Mouse (Mus musculus) spleen, adult 18-20 months (tissue): Measurements from ENCODE around the gene 1700029I15Rik.
"Not testable (repeated sequence)": the region's sequence is repeated elsewhere in the genome, so short reads cannot be mapped to it uniquely, and the experiment has no call there.

Experiments used
- DNase-seq, 2 experiments: peaks; one replicate each; pipeline ENCODE4 v3.0.0; 2022; ENCODE audit warnings: mixed read lengths in 2 of 2

1700029I15Rik gene

GRCm38 (mm10) chr2:92392318-92393264 is 10.3 kb downstream of the 1700029I15Rik start:
- DNase-seq, result no peak

DNA sequence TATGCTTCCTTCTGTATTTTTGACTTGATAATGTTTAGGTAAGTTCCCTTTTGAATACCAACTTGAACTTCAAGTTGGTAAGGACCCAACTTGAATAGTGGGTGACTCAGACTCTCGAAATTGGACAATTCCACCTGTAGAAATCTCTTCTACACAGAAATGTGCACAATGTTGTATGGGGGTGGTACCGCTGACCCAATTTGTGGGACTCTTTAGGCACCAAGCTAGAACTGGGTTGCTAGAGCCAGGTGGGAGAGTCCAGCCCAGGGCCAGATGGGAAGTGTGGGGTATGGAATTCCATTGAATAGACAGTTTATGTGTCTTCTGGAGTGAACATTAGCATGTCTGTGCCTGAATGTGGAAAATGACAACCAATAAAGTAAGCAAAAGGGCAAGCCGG is 13.2 kb downstream of the 1700029I15Rik start:
- DNase-seq, result no peak

DNA sequence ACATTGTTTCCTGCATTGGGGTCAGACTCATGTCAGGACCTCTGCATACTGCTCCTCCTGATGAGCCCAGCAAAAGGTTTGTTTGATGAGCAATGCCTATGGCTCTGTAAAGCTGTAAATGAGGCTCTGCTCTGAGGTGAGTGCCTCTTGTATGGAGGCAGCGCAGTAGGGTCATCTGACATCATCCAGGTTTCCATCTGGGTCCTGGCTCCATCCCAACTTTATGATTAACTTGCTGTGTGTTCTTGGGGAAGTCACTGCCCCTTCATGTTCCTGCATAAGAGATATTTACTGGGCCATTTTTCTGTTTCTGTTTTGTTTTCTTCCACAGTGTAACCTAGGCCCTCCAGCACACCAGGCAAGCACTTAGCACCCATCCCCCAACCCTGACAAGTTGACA is 15.1 kb downstream of the 1700029I15Rik start:
- no peak for DNase-seq

DNA sequence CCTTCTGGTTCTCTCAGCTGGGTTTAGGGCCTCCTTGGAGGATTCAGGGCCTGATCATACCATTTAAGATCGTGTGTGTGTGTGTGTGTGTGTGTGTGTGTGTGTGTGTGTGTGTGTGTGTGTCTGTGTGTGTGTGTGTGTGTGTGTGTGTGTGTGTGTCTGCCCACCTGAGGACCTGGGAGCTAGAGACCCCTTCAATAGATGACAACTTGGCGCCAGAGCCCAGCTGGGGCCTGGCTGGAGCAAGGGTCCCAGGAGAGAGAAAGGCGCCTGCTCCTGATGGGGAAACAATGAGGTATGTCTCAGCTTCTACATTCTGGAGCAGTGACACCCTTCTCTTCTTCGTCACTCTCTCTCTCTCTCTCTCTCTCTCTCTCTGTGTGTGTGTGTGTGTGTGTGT is 17.5 kb downstream of the 1700029I15Rik start:
- not testable (repeated sequence) for DNase-seq

- no peak for DNase-seq
Measured at GRCm38 (mm10) chr2:92400682-92401081, 18.3 kb downstream of the 1700029I15Rik start.

DNA sequence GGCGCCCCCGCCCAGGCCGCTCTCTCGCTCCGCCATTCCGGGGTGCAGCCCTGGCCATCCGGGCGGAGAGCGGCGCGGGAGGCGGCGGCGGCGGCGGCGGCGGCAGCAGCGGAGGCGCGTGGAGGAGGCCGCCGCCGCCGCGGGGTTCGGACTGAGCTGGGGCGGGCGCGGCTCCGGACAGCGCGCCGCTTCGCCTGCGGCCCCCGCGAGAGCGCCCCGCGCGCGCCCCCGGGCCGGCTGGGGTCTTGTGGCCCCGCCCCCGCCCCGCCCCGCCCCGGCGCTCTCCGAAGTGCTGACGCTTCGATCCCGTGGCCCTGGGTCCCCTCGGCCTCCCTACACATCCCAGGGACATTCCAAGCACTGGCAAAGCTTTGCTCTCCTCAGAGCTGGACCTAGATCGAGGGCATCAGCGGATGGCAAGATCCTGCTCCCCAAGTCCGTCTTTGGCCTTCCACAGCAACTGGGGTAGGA is 18.8 kb downstream of the 1700029I15Rik start, which contains the start of gene Mapk8ip1:
TSS of gene Mapk8ip1 (minus strand) at position 173 of the 471 bp plus-strand sequence.
- no peak for DNase-seq

- no peak for DNase-seq
Measured at GRCm38 (mm10) chr2:92402591-92403326, 20.4 kb downstream of the 1700029I15Rik start.

DNA sequence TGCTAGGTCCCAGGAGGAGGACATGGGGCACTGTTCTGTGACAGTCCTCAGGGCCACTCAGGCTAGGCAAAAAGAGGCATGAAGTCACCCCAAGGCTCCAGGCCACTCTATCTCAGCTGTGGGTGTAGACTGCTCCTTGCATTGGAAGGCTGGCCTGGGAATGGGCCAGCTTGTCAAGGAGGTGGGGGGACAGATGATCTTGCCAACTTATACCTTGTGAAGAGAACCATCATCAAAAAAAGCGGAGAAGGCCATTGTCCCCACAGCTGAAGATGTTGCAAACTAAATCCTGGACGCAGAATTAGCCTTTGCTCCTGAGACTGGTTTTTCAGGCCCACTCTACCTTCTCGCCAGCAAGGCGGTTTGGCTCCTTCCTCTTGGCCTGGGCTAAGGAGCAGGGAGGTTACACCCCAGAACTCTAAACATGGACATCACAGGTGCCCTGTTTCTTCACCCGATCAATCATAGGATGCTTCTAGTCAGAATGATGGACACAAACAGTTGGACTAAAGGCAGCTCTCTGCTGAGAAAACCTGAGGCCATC is 21.5 kb downstream of the 1700029I15Rik start:
- DNase-seq, result no peak

DNA sequence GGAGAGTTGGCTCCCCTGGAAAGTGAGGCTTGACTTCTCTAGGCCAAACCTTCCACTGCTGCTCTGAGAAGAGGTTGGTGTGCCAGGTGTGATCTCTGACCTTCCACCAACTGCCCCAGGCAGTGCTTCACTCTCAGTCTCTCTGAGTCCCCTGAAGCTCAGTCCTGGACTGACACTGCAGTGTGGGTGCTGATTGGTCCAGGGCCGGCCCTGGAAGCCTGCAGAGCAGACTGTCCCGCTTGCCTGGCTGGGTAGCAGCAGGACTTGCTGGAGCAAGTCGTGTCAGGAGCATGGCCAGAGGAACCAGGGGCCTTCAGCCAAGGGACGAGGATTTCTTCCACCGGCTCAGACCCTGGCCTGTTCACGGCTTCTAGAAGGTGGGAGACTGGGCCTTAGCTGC is 22.4 kb downstream of the 1700029I15Rik start:
- DNase-seq, result no peak

GRCm38 (mm10) chr2:92405687-92406086 is 23.3 kb downstream of the 1700029I15Rik start:
- no peak for DNase-seq

DNA sequence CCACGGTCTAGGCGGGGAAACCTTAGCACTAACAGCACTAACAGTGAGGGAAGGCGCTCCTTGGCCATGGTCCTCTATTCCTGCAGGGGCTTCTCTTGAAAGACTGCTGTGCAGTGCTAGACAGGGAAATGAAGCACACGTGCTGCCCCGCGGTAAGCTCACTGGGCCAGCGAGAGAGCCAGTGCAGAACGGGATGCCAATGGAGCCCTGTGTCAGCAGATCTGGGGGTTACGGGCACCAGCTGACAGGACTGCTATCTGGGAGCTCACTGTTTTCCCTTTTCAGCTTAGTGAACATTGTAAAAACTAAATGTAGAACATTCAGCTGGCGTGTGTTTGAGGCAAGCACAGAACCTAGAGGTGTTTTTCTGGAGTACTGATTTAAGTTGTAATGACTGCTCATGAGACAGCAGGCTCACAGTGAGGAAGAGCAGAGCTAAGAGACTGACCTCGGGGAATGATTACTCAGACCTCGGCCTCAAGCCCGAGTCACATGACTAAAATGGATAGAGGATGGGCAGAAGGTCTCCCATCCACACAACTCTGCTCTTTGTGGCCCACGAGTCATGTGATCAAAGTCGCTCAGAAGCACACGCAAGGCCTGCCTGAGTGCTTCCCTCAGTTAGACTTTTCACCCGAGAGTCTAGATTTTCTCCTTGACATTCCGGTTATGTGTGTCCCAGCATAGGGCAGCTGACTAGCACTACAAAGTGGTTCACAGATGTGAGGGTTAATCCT is 26.1 kb downstream of the 1700029I15Rik start:
- DNase-seq, result no peak

GRCm38 (mm10) chr2:92411705-92412104 is 29.4 kb downstream of the 1700029I15Rik start:
- DNase-seq, result no peak

DNA sequence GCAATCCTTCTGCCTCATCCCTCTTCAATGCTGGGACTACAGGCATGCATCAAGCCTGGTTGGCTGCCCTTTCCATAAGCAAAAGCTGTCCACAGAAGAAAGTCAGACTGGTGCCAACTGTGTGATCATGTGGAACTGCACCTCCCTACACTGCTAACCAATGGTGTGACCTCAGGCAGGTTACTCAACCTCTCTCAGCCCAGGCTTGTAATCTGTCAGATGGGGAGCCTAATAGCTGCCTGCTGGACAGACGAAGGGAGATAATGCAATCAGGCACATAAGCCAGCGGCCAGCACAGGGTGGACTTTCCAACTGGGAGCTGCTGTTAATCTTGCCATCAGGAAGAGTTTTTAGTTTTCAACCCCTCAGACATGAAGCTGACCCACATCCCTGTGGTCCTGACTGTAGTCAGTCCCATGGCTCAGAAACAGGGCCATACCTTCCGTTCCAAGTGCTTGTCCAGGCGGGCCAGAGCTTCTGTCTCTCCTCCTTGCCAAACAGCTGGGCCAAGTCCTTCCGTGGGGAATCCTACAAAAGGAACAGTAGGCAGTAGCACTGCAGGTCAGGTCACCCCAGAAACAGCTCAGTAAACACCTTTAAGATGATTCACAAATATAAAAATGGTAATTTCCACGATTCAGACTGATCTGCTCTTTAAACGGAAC is 39.5 kb downstream of the 1700029I15Rik start:
- DNase-seq, result no peak

GRCm38 (mm10) chr2:92422388-92423135 is 40.2 kb downstream of the 1700029I15Rik start:
- no peak for DNase-seq

DNA sequence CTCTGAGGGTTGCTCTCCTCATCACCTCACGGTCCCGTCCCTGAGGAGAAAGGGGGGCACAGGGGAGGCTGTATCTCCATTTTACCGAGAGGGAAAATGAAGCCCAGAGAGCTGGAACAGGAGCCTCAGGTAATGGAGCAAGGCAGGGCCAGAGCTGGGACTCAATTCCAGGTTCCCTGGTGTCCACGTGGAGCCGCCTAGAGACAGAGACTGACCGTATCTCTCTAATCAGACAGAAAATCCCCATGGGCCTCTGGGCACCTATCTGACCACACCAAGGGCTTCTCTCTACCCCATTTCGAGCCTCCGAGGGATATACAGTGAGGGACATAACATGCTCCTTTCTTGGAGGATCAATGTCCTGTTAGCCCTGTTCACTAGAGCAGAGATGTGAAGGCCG is 40.8 kb downstream of the 1700029I15Rik start:
- no peak for DNase-seq

DNA sequence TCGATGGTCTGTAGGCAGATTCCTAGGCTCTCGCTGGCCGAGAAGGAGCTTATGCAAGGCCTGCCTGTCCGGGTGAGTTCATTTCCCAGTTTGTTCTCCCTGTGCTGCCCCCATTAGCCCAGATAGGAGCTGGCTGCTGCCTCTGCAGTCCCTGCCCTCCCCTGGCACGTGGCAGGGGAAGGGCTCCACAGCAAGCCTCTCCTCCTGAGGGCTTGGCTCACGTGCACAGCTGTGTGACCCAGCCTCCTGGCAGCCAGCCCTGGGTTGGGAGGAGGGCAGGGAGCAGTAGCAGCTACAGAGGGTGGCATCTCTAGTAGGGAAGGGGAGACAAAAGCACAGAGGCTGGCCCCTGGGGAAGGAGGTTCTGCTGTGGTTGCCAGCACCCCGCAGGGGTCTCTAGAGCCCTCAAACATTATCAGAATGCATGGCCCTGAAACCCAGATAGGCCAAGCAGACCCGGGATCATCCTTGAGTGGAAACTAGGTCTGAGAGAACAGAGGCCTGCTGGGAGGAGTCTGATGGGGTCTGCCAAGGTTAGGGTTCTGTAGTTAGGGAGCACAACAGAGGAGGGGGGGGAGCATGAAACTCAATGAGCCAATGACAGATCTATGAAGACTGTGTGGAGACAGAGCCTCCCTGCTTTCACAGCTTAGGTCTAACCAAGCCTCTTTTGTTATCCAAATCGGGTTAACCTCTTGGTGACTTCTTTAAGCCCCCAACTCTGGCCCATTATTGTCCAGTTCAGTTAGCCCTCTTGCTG is 41.5 kb downstream of the 1700029I15Rik start:
- DNase-seq, result peak; percentile 49 to 52

- no peak for DNase-seq
Measured at GRCm38 (mm10) chr2:92424462-92425308, 42.3 kb downstream of the 1700029I15Rik start.

GRCm38 (mm10) chr2:92425366-92425765 is 43.0 kb downstream of the 1700029I15Rik start:
- no peak for DNase-seq

GRCm38 (mm10) chr2:92426426-92426825 is 44.1 kb downstream of the 1700029I15Rik start:
- DNase-seq, result no peak
